Mouse (Mus musculus) kidney, postnatal 25 days (tissue): Measurements from ENCODE around the gene Sema3a.
"Not testable (repeated sequence)": the region's sequence is repeated elsewhere in the genome, so short reads cannot be mapped to it uniquely, and the experiment has no call there.

Experiments
- DNase-seq, 2 experiments: peaks; one replicate each; pipeline ENCODE4 v3.0.0; 2021; ENCODE audit warnings: mixed read lengths in 2 of 2

Sema3a gene

DNA sequence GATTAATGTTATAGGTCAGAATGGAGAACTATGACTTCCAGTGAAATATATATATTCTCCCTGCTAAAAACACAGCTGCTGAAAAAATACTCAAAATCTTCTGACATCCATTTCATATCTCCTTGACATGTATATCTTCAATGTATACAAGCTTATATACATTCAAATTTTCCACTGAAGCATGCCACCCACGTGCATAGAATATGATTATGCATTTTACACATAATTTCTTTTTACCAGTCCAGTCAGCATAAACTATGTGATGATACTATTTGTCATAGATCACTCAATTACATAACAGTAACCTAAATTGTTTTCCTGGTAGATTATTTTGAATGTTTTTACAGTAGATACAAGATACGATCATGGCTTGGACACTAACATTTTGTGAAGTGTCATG, 306.6 kb downstream of the Sema3a start:
- DNase-seq: no peak

DNA sequence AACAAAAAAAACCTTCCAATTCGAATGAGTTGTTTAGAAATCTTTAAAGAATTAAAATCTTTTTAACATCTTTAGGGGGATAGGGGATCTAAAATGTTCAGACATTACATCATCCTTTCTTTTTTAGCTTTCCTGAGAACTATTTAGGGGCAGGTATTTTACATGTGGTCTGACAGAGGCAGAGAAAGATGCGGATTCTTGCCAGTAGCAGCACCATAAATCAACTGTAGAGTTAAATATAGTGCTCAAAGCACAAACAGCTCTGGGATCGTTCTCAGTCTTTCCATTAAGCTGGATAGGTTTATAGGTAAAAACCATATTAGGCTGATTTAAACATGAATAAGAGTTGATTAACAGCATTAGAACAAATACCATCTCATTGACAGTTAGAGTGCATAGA, 307.4 kb downstream of the Sema3a start:
- no peak for DNase-seq

DNA sequence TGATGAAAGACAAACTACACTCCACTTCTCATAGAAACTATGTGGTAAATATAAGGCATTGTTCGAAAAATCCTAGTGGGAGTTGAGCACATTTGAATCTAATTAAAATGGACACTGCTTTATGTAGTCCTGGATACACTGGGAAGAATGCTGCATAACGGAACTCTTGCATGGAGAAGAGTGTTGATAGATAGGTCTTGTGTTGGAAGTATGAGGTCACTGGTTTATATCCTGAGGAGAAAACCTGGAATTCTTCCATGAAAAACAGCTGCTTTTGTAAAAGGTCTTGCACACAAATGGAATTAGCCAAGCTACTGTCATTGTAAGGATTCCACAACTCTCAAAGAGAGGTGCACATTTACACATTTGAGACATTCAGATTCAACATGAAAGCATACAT, 308.1 kb downstream of the Sema3a start:
- no peak for DNase-seq

DNA sequence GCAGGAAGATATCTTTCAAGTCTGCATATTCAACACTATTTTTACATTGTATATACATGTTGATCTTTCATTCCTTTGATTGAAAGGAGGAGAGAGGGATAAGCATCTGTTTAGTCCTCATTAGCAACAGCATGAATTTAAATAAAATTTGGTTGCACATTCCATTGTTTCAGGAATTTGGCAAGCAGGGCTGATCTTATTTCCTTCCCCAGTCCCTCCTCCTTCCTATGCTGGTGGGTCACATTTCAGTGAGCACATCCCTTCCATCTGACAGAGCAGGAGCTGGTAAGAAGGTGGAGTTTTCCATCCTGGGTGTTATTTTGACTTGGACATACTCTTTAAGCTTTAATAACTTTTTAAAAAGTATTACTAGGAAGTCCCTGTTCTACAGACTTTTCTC, 315.9 kb downstream of the Sema3a start:
- peak in 1 of 2 experiments; percentile 38 for DNase-seq

DNA sequence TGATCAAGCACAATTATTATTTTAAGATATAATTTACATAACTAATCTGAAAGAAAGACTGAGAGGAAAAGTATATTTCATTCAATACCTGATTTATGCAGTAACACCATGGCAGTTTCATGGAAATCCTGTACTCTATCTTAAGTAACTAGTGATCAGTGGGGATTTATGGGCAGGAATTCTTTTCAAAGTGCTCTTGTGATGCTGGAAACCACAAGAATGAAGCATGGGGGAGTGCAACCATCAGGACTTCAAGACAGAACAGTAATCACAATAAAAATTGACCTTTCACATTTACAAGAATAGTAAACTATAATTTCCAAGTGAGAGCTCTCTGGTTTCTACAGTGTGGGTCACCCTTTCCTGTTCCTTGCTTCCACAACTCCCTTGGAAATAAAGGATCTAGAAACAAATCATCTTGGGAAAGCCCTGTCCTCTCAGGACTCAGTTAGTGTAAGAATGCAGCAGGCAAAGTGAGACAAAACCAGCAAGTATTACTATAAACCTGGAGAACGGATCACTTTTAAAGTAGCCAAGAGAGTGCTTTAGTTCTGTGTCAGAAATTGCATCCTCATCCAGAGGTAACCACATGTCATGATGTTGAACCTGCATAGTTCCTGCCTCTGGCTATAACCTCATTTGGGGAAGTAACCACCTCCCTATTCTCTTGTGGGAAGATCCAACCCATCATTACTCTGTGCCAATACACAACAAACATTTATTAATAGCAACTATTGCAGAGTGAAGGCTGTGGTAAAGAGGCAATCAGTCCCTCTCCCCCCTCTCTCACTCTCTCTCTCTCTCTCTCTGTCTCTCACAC, 335.2 kb downstream of the Sema3a start:
- no peak for DNase-seq

DNA sequence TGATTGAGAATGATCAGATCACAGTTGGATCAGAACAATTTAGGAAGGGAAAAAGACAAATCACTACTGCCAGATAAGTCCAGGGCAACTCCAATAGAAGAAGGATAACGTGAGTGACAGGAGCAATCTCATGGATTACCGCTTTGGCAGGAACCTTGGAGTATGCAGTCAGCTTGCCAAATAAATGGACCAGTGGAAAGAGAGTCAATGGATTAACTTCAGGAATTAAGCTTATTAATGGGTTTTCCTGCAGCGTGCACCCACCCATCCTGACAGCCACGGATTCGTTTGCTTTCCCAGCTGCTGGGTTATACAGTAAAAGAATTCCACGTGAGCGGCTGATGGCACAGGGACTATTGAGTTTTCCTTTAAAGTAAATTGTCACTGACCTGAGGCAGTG, 343.6 kb downstream of the Sema3a start:
- DNase-seq: no peak

DNA sequence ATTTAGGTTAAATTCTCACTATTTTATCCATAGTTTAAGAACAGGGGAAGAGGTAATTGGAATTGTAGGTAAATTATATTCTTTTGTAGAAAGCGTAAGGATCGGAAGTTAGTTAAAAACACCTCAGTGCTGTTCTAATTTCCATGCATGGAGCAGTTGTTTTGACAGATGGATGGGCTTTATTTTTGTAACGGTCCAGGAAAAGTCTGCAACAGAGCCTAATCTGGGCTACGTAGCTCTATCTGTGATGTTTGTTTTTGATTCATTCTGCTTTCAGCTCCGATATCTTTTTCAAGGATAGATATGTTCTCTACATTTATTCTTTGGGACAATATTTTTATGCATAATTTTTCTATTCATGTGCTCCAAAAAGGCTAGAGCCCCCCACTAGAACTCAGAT, 344.2 kb downstream of the Sema3a start:
- DNase-seq: no peak

DNA sequence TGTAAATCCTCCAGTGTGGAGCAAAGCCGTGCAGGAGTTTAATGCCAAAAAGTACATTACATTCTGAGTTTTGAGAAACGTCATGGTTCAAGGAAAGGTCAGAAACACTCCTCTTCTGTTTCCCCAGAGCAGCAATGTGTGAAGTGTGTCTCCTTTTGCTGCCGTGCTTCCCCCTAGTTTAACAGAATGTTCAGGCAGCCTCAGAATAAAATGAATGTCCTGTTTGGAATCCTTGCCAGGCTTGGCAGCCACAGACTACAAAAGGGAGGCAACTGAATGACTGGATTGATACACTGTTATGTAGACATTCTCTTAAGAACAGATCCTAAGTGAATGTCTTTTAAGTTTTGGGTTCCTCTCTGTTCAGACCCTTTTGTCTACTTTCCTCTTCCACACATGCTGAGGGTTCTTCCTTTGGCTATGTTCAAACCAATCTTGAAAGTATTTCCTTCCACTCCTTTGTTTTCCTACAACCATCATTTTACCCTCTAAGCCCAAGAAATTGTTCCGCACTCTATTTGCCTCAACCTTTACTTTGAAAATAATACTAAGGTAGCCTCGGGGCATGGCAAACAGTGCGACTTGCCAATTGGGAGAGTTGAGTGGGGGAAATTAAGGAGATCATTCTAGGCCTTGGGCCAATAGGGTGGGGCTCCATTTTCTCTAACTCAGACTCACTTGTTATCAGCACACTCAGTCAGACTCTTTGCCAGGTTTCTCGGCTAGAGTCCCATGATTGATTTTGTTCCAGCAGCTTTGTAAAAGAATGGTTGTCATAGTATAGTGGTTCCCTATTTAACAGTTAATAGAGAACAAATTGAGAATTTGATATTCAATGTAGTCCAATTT, 345.1 kb downstream of the Sema3a start:
- DNase-seq: peak in 1 of 2 experiments; percentile 7

DNA sequence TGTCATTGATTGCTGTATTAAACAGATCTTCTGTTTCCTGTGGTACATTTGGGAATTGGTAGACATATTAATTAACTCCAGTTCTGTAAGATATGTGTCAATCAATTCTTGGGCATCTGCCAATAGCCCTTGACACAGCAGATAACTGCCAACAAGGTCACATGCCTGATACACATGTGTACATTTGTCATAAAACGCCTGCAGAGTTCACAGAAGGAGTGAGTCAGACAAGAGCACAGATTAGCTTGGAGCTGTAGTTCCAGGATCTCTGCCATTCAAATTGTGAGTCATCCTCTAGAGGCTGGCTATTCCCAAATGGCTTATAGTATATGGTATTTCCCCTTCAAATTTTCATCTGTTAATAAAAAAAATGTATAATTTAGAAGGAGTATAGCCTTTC, 352.4 kb downstream of the Sema3a start:
- no peak for DNase-seq

DNA sequence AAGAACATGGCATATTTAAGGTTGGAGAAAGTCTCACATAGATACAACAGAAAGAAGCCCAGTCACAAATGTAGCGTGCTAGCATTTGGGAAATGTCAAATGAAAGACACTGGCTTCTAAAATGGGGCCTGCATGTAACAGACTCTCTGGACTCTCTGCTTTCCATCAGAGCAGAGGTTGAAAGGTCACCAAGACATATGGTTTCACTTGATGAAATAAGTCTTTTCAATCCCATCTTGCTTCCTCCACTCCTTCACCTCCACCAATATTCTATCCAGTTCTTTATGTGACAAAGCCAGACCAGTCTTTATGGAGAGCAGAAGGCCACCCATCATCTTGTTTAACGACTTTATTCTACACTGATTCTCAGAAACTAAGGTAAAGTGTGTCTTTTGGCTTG, 363.5 kb downstream of the Sema3a start:
- DNase-seq: no peak

DNA sequence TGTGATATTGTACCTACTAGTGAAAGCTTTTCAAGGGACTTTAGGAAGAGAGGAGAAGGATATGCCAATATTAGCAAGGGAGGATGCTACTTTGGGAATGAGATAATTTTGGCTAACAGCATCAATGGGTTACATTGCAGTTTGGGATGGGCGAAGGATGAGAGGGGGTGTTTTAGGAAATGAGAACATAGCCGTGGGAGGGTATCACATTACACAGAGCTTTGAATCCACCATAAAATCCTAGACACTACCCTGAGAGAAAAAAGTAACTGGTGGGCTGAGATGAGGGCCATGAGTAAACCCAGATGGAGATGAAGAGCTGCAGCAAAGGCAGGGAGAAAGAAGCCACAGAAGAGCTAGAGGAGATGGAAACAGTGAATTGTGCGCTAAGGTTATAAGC, 370.8 kb downstream of the Sema3a start:
- DNase-seq: not testable (repeated sequence)

DNA sequence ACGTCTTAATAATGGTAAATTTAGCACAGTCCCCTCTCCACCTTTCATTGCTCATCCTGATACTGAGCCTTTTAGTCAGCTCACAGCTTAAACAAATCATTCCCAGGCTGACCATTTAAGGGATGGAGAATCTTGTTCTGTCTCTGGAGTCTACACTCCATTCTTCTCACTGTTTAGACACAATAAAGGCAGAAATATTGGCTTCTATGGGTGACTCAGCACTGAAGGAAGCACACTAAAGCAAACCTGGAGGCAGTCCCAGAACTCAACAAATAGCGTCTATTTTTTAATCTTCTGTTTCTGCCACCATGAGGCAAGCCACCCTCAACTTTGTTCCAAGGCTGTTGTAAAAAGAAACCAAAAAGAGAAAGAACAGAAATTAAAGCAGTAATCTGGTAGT, 374.6 kb downstream of the Sema3a start:
- DNase-seq: no peak

DNA sequence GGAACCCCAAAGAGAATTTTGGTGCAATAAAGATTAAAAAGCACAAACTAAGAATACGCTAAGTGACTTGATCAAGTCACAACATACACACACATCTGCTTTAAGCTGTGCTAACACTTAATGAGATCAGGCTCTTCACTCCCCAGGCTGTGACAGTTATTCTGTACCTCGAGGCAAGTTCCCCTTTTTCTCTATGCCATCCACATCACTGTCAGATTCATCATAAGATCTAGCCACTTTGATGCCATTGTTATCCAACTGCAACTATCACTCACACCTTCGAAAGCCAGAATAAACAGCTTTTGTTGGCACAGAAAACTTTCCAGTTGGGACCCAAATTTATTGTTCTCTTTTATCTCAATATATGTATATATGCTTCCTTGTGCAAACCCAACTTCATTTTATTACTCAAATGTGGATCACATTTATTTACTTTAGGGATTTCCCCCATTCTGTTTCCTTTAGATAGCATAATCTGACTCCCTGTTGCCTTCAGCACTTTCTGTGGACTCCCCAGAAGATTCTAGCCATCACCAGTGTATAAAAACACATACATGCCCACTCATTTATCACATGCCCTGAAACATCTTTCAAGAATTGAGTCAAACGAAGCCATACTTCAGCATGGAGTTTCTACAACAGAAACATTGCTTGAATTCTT, 380.8 kb downstream of the Sema3a start:
- DNase-seq: no peak

DNA sequence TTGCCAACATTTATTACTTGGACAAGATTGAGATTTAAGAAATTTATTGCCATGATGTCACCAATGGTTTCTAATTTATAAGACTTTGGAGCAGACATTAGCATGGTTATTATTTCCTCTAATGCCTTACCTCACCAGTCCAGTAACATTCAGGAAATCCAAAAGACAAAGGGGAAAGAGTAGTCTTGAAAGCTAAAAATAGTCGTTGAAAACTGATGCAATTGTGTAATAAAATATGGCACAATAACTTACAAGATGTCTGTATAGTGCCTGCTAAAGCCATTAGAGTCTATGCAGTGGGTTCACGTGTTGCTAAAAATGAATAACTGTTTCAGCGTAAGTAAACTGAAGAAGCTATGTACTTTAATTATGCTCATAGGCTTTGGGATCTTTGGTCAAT, 383.9 kb downstream of the Sema3a start:
- no peak for DNase-seq

DNA sequence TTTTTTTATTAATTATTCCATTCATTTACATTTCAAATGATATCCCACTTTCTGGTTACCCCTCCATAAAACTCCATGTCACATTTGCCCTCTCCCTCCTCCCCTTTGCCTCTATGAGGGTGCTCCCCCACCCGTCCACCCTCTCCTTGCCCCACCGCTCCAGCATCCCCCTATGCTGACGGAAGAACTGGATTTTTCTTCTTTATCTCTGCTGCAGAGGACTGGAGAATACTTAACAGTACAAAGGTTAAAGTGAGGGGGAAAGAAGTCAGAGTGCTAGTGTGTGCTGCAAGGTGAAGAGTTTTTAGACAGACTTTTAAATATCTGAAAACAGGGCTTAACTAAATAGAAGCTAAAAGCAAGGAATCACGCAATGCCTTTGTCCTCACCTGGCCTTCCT, 391.8 kb downstream of the Sema3a start:
- DNase-seq: no peak

DNA sequence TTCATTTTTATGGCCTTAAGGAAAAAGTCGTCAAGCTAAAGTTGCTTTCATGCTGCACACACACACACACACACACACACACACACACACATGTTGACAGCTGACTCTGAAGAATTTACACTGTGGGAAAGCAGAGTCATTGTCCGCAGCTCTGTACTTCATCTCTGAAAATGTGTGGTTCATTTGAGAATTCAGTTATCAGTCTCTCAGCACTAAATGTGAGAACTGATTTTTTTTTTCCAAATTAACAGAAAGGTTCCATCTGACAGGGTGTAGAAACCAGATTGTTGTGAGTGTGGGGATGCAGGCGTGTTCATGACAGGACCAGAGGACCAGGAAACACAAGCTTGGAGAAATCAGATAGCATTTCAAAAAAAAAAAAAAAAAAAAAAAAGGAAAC, 400.4 kb downstream of the Sema3a start:
- DNase-seq: no peak

DNA sequence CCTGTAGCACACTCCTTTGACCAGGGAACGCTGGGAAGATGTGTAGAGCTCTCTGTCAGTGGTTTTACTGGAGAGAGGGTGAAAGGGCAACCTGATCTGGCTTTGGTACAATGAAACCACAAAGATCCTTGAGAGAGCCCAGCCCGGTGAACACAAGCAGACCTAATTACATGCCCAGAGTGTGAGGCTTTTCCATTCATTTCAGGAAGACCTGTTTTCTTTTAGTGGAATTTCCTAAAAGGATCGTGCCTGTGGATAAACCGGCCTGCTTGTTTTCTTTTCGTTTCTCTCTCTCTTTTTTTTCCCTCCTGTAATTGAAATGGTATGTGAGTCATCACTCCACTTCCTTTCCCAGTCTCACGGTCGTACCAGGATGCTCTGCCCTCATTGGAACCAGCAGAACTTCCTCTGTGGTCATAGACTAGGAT, 401.8 kb downstream of the Sema3a start:
- no peak for DNase-seq

DNA sequence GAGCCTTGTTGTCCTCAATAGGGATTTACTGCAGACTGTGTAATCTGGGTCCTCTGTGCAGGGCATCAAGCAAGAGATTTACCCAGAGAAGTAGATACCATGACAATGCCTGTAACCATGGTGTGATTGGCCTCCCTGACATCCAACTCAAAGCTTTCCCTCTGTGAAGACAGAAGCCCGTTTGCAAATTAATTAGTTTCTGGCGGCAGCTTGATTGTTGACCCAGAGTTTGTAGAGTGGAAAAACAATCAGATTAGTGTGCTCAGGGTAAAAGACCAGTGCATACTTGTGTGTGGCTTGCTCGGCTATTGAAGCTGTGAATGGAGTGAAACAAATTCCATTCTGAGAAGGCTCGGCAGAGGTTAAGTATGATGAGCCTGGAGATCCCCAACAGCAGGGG, 404.0 kb downstream of the Sema3a start:
- DNase-seq: no peak

DNA sequence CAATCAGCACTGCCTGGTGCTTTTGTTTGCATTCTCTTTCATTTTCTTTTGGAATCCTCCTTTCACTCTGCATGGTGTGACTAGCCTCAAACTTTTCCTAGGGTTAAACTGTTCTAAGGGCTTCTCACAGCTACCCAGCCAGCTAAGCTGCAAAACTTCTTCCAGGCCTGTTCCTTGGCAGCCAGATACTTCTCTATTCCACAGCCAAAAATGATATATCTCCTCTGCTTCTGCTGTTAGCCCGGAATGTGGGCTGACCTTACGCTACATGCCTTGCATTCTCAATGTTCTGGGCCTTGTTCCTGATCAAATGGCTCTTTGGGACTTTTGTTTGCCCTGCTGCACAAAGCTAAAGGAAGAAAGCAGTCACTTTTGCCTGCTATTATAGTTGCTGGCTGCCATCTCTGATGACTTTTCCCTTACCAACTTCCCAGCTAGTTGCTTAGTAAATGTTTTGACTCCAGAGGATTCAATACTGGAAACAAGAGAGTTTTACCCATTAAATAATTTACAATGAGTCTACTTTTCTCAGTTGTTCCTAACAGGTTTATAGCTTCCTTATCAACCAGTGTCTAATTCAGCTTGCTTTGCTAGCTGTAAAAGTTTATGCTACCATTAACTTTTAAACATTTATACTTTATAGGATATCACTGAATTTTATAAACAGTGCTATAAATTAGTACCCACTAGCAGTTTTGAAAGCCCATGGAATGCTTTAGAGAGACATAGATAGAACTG, 422.4 kb downstream of the Sema3a start:
- DNase-seq: peak; percentile 5 to 34

DNA sequence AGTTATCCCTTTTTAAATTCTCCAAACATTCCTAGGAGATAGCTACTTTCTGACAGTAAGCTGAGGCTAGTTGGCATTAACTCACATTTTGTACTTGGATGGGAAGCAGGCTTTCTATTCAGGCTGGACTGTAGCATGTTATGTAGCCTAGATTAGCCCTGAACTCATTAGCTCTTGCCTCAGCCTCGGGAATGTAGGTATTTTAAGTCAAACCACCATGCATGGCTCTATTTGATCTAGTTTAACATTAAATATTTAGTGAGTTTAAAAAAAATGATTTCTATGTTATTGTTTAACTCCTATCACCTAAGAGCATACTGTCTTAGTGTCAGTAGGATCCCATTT, 423.0 kb downstream of the Sema3a start:
- DNase-seq: no peak

DNA sequence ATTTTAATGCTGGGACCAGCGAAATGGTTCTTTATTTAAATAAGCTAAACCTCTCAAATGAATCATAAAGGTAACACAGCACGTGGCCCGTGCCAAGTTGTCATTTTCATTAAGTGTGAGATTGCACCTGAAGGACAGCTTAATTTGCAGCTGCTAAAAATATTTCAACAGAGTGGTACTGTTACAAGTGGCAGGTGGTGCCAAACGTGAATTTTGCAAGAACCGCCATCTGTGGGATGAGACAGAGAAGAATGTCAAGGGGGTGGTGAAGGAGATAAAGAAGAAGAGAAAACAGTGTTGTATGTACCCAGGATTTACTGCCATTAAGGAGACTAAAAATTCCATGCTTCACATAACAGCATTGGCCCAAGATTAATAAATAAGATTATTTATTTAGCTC, 423.9 kb downstream of the Sema3a start:
- DNase-seq: no peak

DNA sequence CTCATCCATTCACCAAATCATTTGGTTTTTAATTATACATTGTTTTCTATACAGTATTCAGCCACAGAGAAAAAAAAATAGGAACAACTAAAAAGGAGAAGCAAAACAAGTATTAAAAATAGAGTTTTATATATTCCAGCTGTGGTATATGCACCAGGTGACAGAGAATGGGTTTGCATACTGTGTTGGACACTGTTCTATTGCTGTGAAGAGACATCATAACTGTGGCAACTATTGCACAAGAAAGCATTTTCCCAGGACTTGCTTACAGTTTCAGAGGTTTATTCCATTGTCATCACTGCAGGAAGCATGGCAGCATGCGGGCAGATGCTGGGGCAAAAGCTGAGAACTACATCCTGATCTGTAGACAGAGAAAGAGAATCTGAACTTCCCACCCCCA, 425.7 kb downstream of the Sema3a start:
- no peak for DNase-seq

DNA sequence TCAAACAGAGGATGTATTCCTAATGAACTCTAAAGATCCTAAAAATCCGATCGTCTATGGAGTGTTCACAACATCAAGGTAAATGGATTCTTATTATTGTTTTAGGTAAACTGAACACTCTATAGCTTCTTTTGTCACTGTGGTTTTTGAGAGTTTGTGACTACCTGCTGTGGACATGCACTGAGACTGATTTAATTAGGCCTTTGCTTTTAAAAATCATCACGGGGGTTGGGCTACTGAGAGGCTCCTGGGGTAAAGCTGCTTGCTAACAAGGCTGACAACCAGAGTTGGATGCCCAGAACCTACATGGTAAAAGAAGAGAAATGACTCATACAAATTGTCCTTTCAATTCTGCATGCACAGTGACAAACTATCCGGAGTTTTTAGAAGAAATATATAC, 432.0 kb downstream of the Sema3a start:
- DNase-seq: no peak
